In the genomic region with DNA sequence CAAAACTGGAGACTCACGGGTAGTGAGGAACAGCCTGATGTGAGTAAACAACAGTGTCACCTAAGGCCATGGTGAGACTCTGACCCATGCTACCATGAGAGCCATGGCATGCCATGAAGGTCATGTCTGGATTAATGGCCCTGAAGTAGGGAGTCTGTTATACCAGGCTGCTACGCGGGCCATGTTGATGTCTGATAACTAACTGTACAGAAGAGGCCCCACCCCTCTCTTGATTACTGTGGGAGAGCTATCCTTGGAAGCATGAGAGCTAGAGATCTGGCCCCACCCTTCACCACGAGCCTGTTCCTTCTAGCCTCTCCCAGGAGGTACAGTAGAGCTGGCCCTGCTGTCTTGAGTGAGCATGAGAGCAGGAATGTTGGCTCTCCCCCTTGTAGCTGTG, we compare ENCODE assay signal across 21 mouse cellular contexts.
A peak's percentile ranks its signal among the peaks of the same experiment; 100 is the strongest.
DNase-seq lines count a peak whose midpoint lies in the region; ATAC-seq and TF ChIP-seq lines count a peak whose summit lies in the region.
"Had no signal": no experiment of that assay in that cellular context is flagged by ENCODE, and none has a peak within 500 bp of the region (broad histone marks: within the 10 kb centered on the region; RNA-seq: fewer than 3 reads in every experiment).

No protein-coding gene starts in this region.

- H3K27me3 ChIP-seq in liver, postnatal 0 days (ENCODE audit: insufficient read depth, low read length) = no peaks in the 10 kb centered on the region
- H3K27me3 ChIP-seq: forebrain, embryonic 13.5 days had no signal

- no peak for ATAC-seq in liver, postnatal 0 days
- 0 out of 2 replicates have a peak, but pooled peaks have one; percentile 52 for ATAC-seq in erythroid progenitor cell, adult 5-6 weeks (replicated peaks; ENCODE audit: low FRiP score, poor library complexity, severe bottlenecking)
- peak; percentile 37; the same call in 1 of the 2 replicates for ATAC-seq in megakaryocyte progenitor cell, adult 5-6 weeks (replicated peaks; ENCODE audit: poor library complexity)
- ATAC-seq: forebrain, embryonic 13.5 days had no signal

- intact Hi-C loops in heart, postnatal 14 days (cut with DNase I) = no loop called here

- H3K4me2 ChIP-seq in liver, postnatal 0 days (ENCODE audit: low read depth, low read length) = no peak overlapping the region
- H3K4me2 ChIP-seq: forebrain, embryonic 13.5 days had no signal

- TF ChIP-seq POLR2A in lung, adult 2 months (IDR thresholded peaks at IDR 0.05; ENCODE audit: borderline replicate concordance, extremely low read depth, low read depth, low read length) = no peak

- no peaks in the 10 kb centered on the region for H3K4me1 ChIP-seq in liver, postnatal 0 days (ENCODE audit: insufficient read depth)
- H3K4me1 ChIP-seq in lung, adult 2 months (ENCODE audit: control insufficient read depth, insufficient read depth, low read length) = no peaks in the 10 kb centered on the region
- H3K4me1 ChIP-seq: forebrain, embryonic 13.5 days; limb, embryonic 10.5 days had no signal

- H3K36me3 ChIP-seq in liver, postnatal 0 days (replicated peaks; ENCODE audit: insufficient read depth, low read length) = no peaks in the 10 kb centered on the region
- H3K36me3 ChIP-seq: limb, embryonic 10.5 days had no signal

- no peak overlapping the region for H3K4me3 ChIP-seq in liver, postnatal 0 days (ENCODE audit: low read depth, low read length)
- no peak overlapping the region for H3K4me3 ChIP-seq in lung, adult 2 months (replicated peaks; ENCODE audit: extremely low read depth, low read depth, low read length)
- H3K4me3 ChIP-seq: forebrain, embryonic 13.5 days; limb, embryonic 10.5 days; myocyte had no signal

- no peaks in the 10 kb centered on the region for H3K9me3 ChIP-seq in liver, postnatal 0 days (ENCODE audit: low read length)
- H3K9me3 ChIP-seq: forebrain, embryonic 13.5 days; limb, embryonic 10.5 days had no signal

- TF ChIP-seq EP300 in liver, postnatal 0 days (IDR thresholded peaks at IDR 0.05; ENCODE audit: low read depth) = no peak

- 60% methylated on average over 4 of the region's 4 CpGs for WGBS in liver, postnatal 0 days (ENCODE audit: insufficient replicate concordance)
- whole genome bisulfite sequencing in lung, adult 2 months = 75% methylated on average over 4 of the region's 4 CpGs

- H3K27ac ChIP-seq in liver, postnatal 0 days (ENCODE audit: low read depth) = no peak overlapping the region
- H3K27ac ChIP-seq: forebrain, embryonic 13.5 days; limb, embryonic 10.5 days; macrophage had no signal

- H3K9ac ChIP-seq in liver, postnatal 0 days (replicated peaks) = no peak overlapping the region
- H3K9ac ChIP-seq: forebrain, embryonic 13.5 days had no signal

- TF ChIP-seq CTCF in liver, postnatal 0 days (IDR thresholded peaks at IDR 0.05; ENCODE audit: low read depth) = no peak
- TF ChIP-seq CTCF in lung, adult 2 months (IDR thresholded peaks at IDR 0.05; ENCODE audit: insufficient read depth, low read length) = no peak

- DNase-seq in liver (peak; percentile 50), ZHBTc4 (ENCODE audit: low read depth, low spot score) (peak; percentile 13)
- DNase-seq in liver, postnatal 0 days = no peak
- no peak for DNase-seq in lung, adult 2 months
- DNase-seq in heart, postnatal 14 days = no peak
- DNase-seq: adrenal gland, postnatal 25 days; cerebellum, adult 2 months; cerebellum, postnatal 36 days; gastrocnemius, postnatal 10 days; heart, adult 18-20 months; kidney, postnatal 4 days; layer of hippocampus, adult 9-11 months; lung, adult 18-20 months; midbrain, embryonic 14.5 days; right cerebral cortex, postnatal 14 days had no signal

Comparison
In these comparisons a context has a peak if more than half of its experiments do, and no peak if none do; other contexts are left out.
1. DNase-seq: peak in liver (single experiment) and ZHBTc4 (single experiment); none in liver, postnatal 0 days (single experiment), lung, adult 2 months (single experiment) and heart, postnatal 14 days (0 of 2).